Mouse (Mus musculus): ENCODE results near the gene Pld3. TPM values are rescaled to one million over a fixed set of nuclear protein-coding genes. Genes with fewer than 3 reads are reported as not detected.

The Pld3 gene
- total and polyA plus RNA-seq, 3 experiments, result 11.1 to 22.8 TPM; not detected in 1

DNA sequence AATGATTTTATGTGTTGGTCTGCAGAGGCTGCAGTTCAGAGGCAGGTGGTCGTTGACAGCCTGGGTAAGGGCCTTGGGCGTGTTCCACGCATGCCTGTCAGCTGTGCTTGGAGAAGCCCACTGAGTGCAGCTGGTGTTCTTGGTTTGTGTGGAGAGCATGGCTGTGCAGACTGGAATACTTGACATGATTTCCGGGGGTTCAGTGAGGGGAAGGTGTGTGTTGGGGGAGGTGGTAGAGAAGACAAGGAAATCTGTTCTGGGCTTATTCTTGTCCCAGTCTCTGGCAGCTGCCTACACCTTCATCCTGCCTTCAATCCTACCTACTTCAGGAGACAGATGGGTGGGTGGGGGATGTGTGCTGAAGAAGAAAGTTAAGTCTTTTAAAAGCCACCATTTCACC is 48.6 kb upstream of the Pld3 start:
- H3K27me3 ChIP-seq (ENCODE audit: control insufficient read depth in 1 of 2, insufficient read depth in 2 of 2, low read length in 2 of 2), result no peaks in the 10 kb centered on the region
- H3K36me3 ChIP-seq (ENCODE audit: control insufficient read depth in 1 of 2, insufficient read depth in 2 of 2, low read length in 2 of 2), result peaks cover 0 to 2% of the 10 kb centered on the region in 2 experiments; a peak in 2 of 4 replicates
- no peak for DNase-seq (ENCODE audit: low read depth, low spot score)
- H3K9me3 ChIP-seq (replicated peaks; ENCODE audit: insufficient read depth, low read length), result no peaks in the 10 kb centered on the region
- no peaks in the 10 kb centered on the region for H3K4me1 ChIP-seq (ENCODE audit: control insufficient read depth in 1 of 2, insufficient read depth in 2 of 2, low read length in 2 of 2)
- TF ChIP-seq CTCF (IDR thresholded peaks at IDR 0.05 in 2 of 3, conservative IDR thresholded peaks at IDR 0.05 in 1 of 3; ENCODE audit: control insufficient read depth in 1 of 3, insufficient read depth in 1 of 3, low read depth in 2 of 3, low read length in 3 of 3, poor library complexity in 1 of 3, severe bottlenecking in 1 of 3) (no peak), E2F4 (IDR thresholded peaks at IDR 0.05; ENCODE audit: borderline replicate concordance, low read depth, low read length) (no peak), SMC3 (IDR thresholded peaks at IDR 0.05; ENCODE audit: low read depth, low read length) (no peak), KAT2A (conservative IDR thresholded peaks at IDR 0.05; ENCODE audit: low read depth, low read length) (no peak), USF2 (IDR thresholded peaks at IDR 0.05; ENCODE audit: borderline replicate concordance in 1 of 2, insufficient read depth in 1 of 2, low read depth in 1 of 2, low read length in 2 of 2) (no peak), ELF1 (IDR thresholded peaks at IDR 0.05; ENCODE audit: low read depth, low read length) (no peak)
- H3K79me2 ChIP-seq (ENCODE audit: control insufficient read depth, insufficient read depth, low read length, poor library complexity), result peaks cover 46% of the 10 kb centered on the region
- H3K27ac ChIP-seq (ENCODE audit: control insufficient read depth, low read depth, low read length), result no peak overlapping the region
- H3K4me3 ChIP-seq (ENCODE audit: control insufficient read depth in 1 of 2, insufficient read depth in 1 of 2, low read depth in 2 of 2, low read length in 2 of 2), result no peak overlapping the region
- no peak overlapping the region for H3K9ac ChIP-seq (ENCODE audit: control insufficient read depth, low read depth, low read length, poor library complexity, severe bottlenecking)

- Histone ChIP-seq H3K27me3 (ENCODE audit: control insufficient read depth in 1 of 2, insufficient read depth in 2 of 2, low read length in 2 of 2) (no peaks in the 10 kb centered on the region), H3K4me3 (ENCODE audit: control insufficient read depth in 1 of 2, insufficient read depth in 1 of 2, low read depth in 2 of 2, low read length in 2 of 2) (no peak overlapping the region), H3K4me1 (ENCODE audit: control insufficient read depth in 1 of 2, insufficient read depth in 2 of 2, low read length in 2 of 2) (peaks cover 0 to 11% of the 10 kb centered on the region in 2 experiments; a peak in 1 of 4 replicates), H3K9me3 (replicated peaks; ENCODE audit: insufficient read depth, low read length) (no peaks in the 10 kb centered on the region), H3K36me3 (ENCODE audit: control insufficient read depth in 1 of 2, insufficient read depth in 2 of 2, low read length in 2 of 2) (peaks cover 0 to 4% of the 10 kb centered on the region in 2 experiments; a peak in 2 of 4 replicates), H3K9ac (ENCODE audit: control insufficient read depth, low read depth, low read length, poor library complexity, severe bottlenecking) (no peak overlapping the region), H3K27ac (ENCODE audit: control insufficient read depth, low read depth, low read length) (no peak overlapping the region), H3K79me2 (ENCODE audit: control insufficient read depth, insufficient read depth, low read length, poor library complexity) (peaks cover 76% of the 10 kb centered on the region)
- DNase-seq (ENCODE audit: low read depth, low spot score), result no peak
- TF ChIP-seq ELF1 (IDR thresholded peaks at IDR 0.05; ENCODE audit: low read depth, low read length) (no peak), TAL1 (IDR thresholded peaks at IDR 0.05; ENCODE audit: low read length) (no peak), CTCF (IDR thresholded peaks at IDR 0.05 in 2 of 3, conservative IDR thresholded peaks at IDR 0.05 in 1 of 3; ENCODE audit: control insufficient read depth in 1 of 3, insufficient read depth in 1 of 3, low read depth in 2 of 3, low read length in 3 of 3, poor library complexity in 1 of 3, severe bottlenecking in 1 of 3) (no peak), MXI1 (IDR thresholded peaks at IDR 0.05; ENCODE audit: low read depth, low read length) (no peak), ZC3H11A (IDR thresholded peaks at IDR 0.05; ENCODE audit: low read depth, low read length) (no peak), POLR2AphosphoS2 (IDR thresholded peaks at IDR 0.05; ENCODE audit: low read length) (no peak), TBP (IDR thresholded peaks at IDR 0.05; ENCODE audit: low read depth, low read length) (no peak), ETS1 (IDR thresholded peaks at IDR 0.05; ENCODE audit: low read depth, low read length) (no peak), MYC (IDR thresholded peaks at IDR 0.05; ENCODE audit: low read depth, low read length) (no peak), GABPA (IDR thresholded peaks at IDR 0.05; ENCODE audit: low read depth, low read length) (no peak), NELFE (IDR thresholded peaks at IDR 0.05; ENCODE audit: low read depth, low read length) (no peak), NRF1 (IDR thresholded peaks at IDR 0.05; ENCODE audit: insufficient read depth, low read depth, low read length, poor library complexity, severe bottlenecking) (no peak), CHD1 (IDR thresholded peaks at IDR 0.05; ENCODE audit: low read depth, low read length) (no peak), MEF2A (IDR thresholded peaks at IDR 0.05; ENCODE audit: extremely low read depth, insufficient replicate concordance, low read depth, low read length, poor library complexity, severe bottlenecking) (no peak), SIN3A (IDR thresholded peaks at IDR 0.05; ENCODE audit: low read length) (no peak), BHLHE40 (IDR thresholded peaks at IDR 0.05; ENCODE audit: borderline replicate concordance, low read depth, low read length) (no peak), GATA1 (IDR thresholded peaks at IDR 0.05; ENCODE audit: low read depth, low read length) (no peak), ZKSCAN1 (IDR thresholded peaks at IDR 0.05; ENCODE audit: low read depth, low read length) (no peak)
Observed at GRCm38 (mm10) chr7:27598053-27598452, 45.0 kb upstream of the Pld3 start.
